Mouse (Mus musculus) neural tube, embryonic 11.5 days (tissue): ENCODE data around the gene Coq2. TPM values are rescaled to one million over a fixed set of nuclear protein-coding genes. Genes with fewer than 3 reads are reported as not detected.

Experiments used
- ATAC-seq: fragments of 200-750 bp; cut with Nextera tagmentation; 2 replicates; pipeline ENCODE4 v1.8.0; 2017; ENCODE audit warnings: moderate number of reproducible peaks, mild to moderate bottlenecking, moderate TSS enrichment, moderate library complexity; ENCODE audit not compliant: insufficient read depth, low FRiP score, low TSS enrichment
- DNase-seq: peaks from one replicate; pipeline ENCODE4 v3.0.0-alpha.2; 2015; ENCODE audit warnings: low spot score
- H3K27ac ChIP-seq: fragments of 300-500 bp; sonication (generic); 2 replicates; pipeline ENCODE4 v1.5.1; 2014; ENCODE audit warnings: low read depth, mild to moderate bottlenecking, low read length
- H3K27me3 ChIP-seq: fragments of 300-500 bp; sonication (generic); 2 replicates; pipeline ENCODE4 v1.6.1; 2014; ENCODE audit warnings: mild to moderate bottlenecking, low read length, mixed read lengths; ENCODE audit not compliant: control insufficient read depth, insufficient read depth
- H3K36me3 ChIP-seq: fragments of 300-500 bp; sonication (generic); 2 replicates; pipeline ENCODE4 v1.6.1; 2014; ENCODE audit warnings: mild to moderate bottlenecking, low read length, moderate library complexity, mixed read lengths; ENCODE audit not compliant: control insufficient read depth, insufficient read depth
- H3K4me1 ChIP-seq: fragments of 300-500 bp; sonication (generic); 2 replicates; pipeline ENCODE4 v1.6.1; 2014; ENCODE audit warnings: low read length, mixed read lengths; ENCODE audit not compliant: control insufficient read depth, insufficient read depth
- H3K4me2 ChIP-seq: fragments of 300-500 bp; sonication (generic); 2 replicates; pipeline ENCODE4 v1.6.1; 2014; ENCODE audit warnings: low read depth, mild to moderate bottlenecking, moderate library complexity
- H3K4me3 ChIP-seq: fragments of 300-500 bp; sonication (generic); 2 replicates; pipeline ENCODE4 v1.5.1; 2014; ENCODE audit warnings: low read depth, low read length
- H3K9ac ChIP-seq: fragments of 300-500 bp; sonication (generic); 2 replicates; pipeline ENCODE4 v1.6.1; 2014; ENCODE audit warnings: mild to moderate bottlenecking, low read length
- H3K9me3 ChIP-seq: fragments of 300-500 bp; sonication (generic); 2 replicates; pipeline ENCODE4 v1.6.1; 2016; ENCODE audit warnings: low read length; ENCODE audit not compliant: control insufficient read depth
- WGBS: fragments of 180-500 bp; shearing (Covaris S2); extraction: QIAGEN DNeasy Blood & Tissue Kit; methylation state at CpG from one replicate; pipeline ENCODE4 v1.1.7; 2014; 5-methylcytosine and 5-hydroxymethylcytosine counted together
- polyA plus RNA-seq: library from polyadenylated mRNA; unstranded; fragments of >200 nt; fragmentation: Nextera tagmentation; extraction: Ambion mirVana; gene quantifications from 2 replicates; pipeline ENCODE4 v1.2.1, GENCODE M21; 2014

Coq2 gene
- polyA plus RNA-seq, 1 experiment from 2014 or later: 57.1 TPM

DNA sequence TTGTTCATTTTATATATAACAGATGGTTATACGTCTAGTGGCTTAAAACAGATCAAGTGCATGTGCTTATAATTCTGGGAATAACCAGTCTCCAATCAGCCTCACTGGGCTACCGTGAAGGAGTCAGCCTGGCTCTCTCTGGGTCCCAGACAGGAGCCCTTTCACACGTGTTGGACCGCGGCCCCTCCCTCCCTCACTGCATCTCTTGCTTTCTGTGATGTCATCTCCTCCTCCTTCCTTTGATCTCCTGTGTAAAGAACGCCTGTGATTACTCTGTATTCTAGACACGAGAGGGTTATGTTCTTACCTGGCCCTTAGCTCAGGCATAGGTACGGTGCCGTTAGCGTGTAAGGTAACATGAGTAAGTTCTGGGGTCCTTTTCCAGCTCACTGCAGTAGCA lies 23.5 kb downstream of the Coq2 start:
- 80% methylated on average over 10 of the region's 10 CpGs for WGBS
- H3K27me3 ChIP-seq: no peaks in the 10 kb centered on the region

DNA sequence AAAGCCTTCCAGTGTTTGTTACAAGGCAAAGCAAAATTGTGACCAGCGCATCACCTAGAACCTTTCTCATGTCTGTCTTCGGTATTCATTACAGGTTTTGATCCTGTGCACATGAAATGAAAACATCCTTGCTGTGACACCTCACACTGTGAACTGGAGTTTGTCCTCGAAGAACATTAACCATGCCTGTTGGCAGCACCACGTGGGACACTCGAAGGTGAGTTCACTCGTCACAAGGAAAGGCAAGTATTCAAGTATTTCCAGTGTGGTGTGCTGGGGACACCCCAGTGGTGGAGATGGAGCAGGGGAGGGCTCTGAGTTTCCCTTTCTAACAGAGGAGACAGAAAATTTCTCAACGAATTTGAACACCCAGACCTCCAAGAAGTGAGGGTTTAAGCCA lies 24.0 kb downstream of the Coq2 start:
- Histone ChIP-seq H3K9me3 (no peaks in the 10 kb centered on the region), H3K9ac (no peak overlapping the region), H3K36me3 (no peaks in the 10 kb centered on the region; the same call in 1 of the 2 replicates), H3K4me1 (no peaks in the 10 kb centered on the region), H3K27ac (no peak overlapping the region), H3K4me2 (no peak overlapping the region), H3K4me3 (no peak overlapping the region), H3K27me3 (no peaks in the 10 kb centered on the region)
- WGBS: 89% methylated on average over 7 of the region's 7 CpGs
- no peak for DNase-seq
- ATAC-seq: no peak

More for the DNA sequence above, 23.5 kb downstream of the Coq2 start:
- Histone ChIP-seq H3K36me3 (no peaks in the 10 kb centered on the region; the same call in 1 of the 2 replicates), H3K4me2 (no peak overlapping the region), H3K27ac (no peak overlapping the region), H3K4me3 (no peak overlapping the region), H3K9ac (no peak overlapping the region), H3K9me3 (no peaks in the 10 kb centered on the region), H3K4me1 (no peaks in the 10 kb centered on the region)
- ATAC-seq (no peak), DNase-seq (no peak)

DNA sequence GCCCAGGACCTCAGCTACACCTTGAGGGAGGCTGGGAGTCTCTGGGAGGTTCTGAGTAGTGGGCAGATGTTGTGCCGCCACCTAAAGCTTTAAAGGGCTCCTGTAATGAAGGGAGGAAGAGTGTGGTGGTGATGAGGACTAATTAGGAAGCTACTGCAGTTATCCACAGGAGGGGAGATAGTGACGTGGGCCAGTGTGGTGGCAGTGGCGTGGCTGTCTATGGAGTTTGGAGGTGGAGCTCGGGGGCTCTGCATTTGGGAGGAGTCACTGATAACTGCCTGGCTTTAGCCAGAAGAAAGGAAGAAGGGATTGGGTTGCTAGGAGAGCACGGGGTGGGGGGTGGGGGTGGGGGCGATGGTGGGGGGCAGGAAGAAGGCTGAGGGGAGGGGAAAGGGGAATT lies 26.4 kb downstream of the Coq2 start:
- Histone ChIP-seq H3K9ac (no peak overlapping the region), H3K36me3 (no peaks in the 10 kb centered on the region), H3K4me2 (no peak overlapping the region), H3K27ac (no peak overlapping the region), H3K4me3 (no peak overlapping the region), H3K4me1 (no peaks in the 10 kb centered on the region), H3K9me3 (no peaks in the 10 kb centered on the region), H3K27me3 (no peaks in the 10 kb centered on the region)
- 54% methylated on average over 6 of the region's 6 CpGs for WGBS
- ATAC-seq: no peak
- no peak for DNase-seq

DNA sequence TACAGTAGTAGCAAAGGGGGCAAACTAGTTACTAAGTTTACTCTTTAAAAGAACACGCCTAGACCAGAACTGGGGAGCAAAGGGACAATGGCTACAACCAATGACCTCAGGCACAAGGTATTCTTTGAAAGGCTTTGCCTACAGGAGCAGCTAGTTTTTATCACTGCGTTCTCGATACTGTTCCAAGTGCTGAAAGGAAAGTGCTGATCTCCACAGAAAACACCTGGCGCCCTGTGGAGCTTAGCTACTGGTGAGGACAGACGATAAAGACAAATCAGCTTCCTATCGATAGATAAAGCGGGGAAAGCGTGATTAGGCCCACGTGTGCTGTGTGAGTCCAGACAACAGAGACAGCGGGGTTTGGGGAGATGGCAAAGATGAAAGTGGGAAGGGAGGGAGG lies 26.9 kb downstream of the Coq2 start:
- H3K9ac ChIP-seq: no peak overlapping the region
- WGBS: 71% methylated on average over 10 of the region's 10 CpGs

DNA sequence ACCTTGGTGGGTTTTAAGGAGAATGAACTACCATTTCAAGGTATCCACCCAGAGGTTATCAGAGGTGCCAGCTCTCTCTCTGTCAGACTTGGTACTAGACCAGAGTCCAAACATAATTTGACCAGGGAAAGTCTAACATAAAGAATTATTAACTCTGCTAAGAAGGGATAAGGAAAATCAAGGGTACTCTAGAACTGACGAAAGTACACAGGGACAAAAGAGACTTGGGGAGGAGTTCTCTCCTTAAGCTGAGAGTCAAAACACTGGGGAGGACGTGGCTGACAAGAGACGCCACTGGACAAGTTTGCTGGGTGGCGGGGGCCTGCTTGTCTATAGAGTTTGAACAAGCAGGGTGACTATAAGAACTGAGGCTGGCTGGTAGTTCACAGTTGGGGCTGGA lies 28.4 kb downstream of the Coq2 start:
- Histone ChIP-seq H3K4me3 (no peak overlapping the region), H3K4me1 (no peaks in the 10 kb centered on the region), H3K27me3 (no peaks in the 10 kb centered on the region), H3K27ac (no peak overlapping the region), H3K9me3 (no peaks in the 10 kb centered on the region), H3K9ac (no peak overlapping the region), H3K36me3 (no peaks in the 10 kb centered on the region), H3K4me2 (no peak overlapping the region)
- WGBS: 83% methylated on average over 4 of the region's 4 CpGs
- DNase-seq (no peak), ATAC-seq (no peak)

More for the DNA sequence above, 26.9 kb downstream of the Coq2 start:
- Histone ChIP-seq H3K9me3 (no peaks in the 10 kb centered on the region), H3K4me1 (no peaks in the 10 kb centered on the region), H3K4me3 (no peak overlapping the region), H3K27me3 (no peaks in the 10 kb centered on the region), H3K27ac (no peak overlapping the region), H3K4me2 (no peak overlapping the region), H3K36me3 (no peaks in the 10 kb centered on the region)
- no peak for DNase-seq
- no peak for ATAC-seq

DNA sequence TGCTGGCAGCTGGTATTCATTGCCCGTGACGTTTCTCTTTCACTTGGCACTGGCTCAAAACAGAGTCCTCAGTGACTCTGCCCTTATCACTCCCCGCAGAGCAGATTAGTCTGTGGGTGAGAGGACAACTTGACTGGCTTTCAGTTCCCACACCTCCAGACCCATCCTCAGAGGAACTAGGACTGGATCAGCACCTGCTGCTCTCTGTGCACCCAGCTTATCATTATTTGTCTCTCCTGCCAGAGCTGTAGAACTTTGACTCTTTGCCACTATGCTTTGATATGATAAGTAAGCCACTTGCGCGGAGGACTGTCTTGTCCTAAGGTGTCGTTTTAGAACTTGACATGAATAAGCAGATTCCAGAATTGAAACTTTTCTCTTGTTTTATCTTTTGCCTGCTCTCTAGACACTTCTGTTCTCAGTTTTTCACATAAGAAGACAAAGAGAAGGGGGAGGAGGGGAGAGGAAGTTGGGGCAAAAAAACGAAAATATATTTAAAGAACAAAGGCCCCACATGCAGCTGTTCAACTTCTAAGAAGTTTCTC lies 30.9 kb downstream of the Coq2 start:
- H3K9ac ChIP-seq: no peak overlapping the region
- no peak overlapping the region for H3K4me3 ChIP-seq
- H3K4me1 ChIP-seq: no peaks in the 10 kb centered on the region
- H3K36me3 ChIP-seq: no peaks in the 10 kb centered on the region
- no peak overlapping the region for H3K27ac ChIP-seq
- ATAC-seq: no peak
- no peaks in the 10 kb centered on the region for H3K27me3 ChIP-seq
- H3K9me3 ChIP-seq: no peaks in the 10 kb centered on the region
- 87% methylated on average over 7 of the region's 7 CpGs for WGBS
- no peak for DNase-seq
- no peak overlapping the region for H3K4me2 ChIP-seq

DNA sequence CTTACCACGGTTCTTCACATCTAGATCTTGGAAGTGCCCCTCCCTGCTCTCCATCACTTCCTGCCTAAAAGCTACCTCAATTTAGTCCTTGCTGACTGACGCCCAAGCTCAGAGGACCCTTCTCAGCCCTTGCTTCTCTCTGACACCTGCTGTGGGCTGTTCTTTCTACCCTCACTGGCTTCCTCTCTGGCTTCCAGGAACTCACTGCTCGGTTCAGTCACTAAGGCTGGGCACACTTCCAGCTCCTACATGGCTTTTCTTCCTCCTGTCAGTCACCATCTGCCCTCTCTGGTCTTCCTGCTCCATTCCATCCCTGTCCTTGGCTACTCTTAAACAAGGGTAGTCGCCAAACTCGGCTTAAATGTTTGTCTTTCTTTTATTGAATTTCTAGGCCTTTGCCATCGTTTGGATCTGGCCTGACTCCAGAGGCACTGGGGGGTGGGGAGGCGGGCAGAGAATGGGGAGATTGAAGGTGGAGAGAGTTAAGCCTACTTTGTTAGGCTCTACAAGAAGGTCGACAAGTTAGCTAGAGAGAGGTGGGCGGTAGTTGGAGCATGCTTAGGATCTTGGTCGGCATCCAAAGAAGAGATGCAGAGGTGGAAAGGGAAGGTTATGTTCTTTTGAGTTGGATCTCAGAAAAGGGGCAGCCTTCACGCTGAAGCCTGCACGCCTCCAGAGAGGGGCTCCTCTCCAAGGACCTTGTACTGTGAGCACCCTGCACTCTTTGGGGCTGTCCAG lies 31.5 kb downstream of the Coq2 start:
- H3K27me3 ChIP-seq: no peaks in the 10 kb centered on the region
- H3K36me3 ChIP-seq: no peaks in the 10 kb centered on the region
- 84% methylated on average over 12 of the region's 12 CpGs for WGBS
- H3K4me1 ChIP-seq: no peaks in the 10 kb centered on the region
- H3K4me3 ChIP-seq: no peak overlapping the region
- no peak overlapping the region for H3K9ac ChIP-seq
- H3K9me3 ChIP-seq: no peaks in the 10 kb centered on the region
- no peak for ATAC-seq
- H3K4me2 ChIP-seq: no peak overlapping the region
- H3K27ac ChIP-seq: no peak overlapping the region
- DNase-seq: no peak

DNA sequence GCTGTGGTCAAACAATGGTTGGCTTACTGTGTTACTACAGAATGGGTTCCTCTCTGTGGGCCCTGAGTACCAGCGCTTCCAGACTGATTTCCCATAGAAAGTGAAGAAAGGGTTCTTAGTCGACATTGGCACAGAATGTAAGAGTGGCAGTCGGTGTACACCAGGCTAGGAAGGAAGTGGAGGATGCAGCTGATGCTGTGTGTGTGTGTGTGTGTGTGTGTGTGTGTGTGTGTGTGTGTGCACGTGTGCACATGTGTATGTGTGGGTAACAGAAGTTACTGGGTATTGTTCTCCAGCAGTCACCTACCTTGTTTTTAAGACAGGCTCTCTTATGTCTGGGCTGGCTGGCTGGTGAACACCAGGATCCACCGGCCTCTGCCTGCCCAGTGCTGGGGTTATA lies 32.6 kb downstream of the Coq2 start:
- ATAC-seq (no peak), DNase-seq (no peak)
- Histone ChIP-seq H3K4me1 (no peaks in the 10 kb centered on the region), H3K4me3 (no peak overlapping the region), H3K9ac (no peak overlapping the region), H3K9me3 (no peaks in the 10 kb centered on the region), H3K27me3 (no peaks in the 10 kb centered on the region), H3K27ac (no peak overlapping the region), H3K36me3 (no peaks in the 10 kb centered on the region), H3K4me2 (no peak overlapping the region)
- 88% methylated on average over 5 of the region's 5 CpGs for WGBS

DNA sequence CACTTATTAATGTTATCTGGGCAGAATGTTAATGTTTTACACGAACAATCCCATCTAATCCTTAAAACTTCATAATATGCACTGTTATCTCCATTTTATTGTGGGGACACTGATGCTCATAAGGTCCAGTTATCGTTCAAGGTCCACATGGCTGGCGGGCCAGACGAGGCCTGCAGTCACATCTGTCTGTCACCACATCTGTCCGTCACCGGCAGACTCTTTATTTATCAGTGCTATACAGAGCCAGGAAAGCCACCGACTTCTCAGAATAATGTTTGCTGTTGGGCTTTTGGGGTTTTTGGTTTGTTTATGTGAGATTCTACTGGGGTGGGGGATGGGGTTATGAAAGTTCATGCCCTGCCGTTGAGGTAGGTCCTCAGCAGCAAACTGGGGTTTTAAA lies 36.5 kb downstream of the Coq2 start:
- Histone ChIP-seq H3K4me3 (no peak overlapping the region), H3K4me2 (no peak overlapping the region), H3K9ac (no peak overlapping the region), H3K36me3 (no peaks in the 10 kb centered on the region), H3K27me3 (no peaks in the 10 kb centered on the region), H3K9me3 (no peaks in the 10 kb centered on the region), H3K27ac (no peak overlapping the region), H3K4me1 (no peaks in the 10 kb centered on the region)
- 89% methylated on average over 8 of the region's 8 CpGs for WGBS
- DNase-seq (no peak), ATAC-seq (no peak)
